Mouse (Mus musculus) brain, adult 2 months (tissue): ENCODE measurements around the gene Asic3.

ENCODE experiments used
- DNase-seq: peaks from one replicate; pipeline ENCODE4 v3.0.0; 2011; ENCODE audit warnings: low read depth, low spot score

Gene Asic3

DNA sequence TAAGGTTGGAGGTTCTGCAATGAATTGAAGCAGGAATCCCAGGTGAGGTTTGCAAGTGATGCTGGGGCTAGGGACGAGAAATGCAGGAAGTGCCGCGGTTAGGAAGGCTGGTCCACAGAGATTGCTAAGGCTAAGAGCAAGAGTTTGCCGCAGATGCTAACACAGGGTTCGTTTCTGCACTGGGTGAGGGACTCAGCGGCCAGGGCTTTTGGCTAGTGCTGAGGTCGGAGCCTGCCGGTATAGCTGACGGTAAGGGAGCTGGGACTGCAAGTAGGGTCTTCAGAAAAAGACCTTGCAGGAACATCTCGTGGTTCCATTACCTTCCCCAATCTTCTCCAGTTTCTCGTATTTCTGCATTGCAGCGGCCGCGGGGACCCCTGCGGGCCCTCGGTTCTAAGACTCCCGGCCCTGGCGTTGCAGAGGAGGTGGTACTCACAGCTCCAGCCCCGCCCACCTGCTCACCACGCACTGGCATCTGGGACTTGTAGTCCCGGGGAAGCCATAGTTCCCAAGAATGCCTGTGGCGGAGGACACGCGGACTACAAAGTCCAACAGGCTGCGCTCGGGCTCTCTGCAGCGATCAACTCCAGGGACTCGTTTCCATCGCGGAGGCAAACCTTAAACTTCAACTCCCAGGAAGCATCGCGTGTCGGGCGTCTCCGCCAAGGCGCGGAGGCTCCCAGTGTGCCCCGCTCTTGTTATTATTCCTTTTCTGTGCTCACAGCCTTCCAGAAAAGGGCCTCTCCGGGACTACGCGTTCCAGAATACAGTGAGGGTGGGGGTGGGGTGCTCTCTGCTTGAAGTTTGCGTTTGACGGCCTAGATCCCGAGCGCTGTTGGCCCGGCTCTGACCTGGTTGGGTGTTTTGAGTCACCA, 10.2 kb downstream of the Asic3 start, which contains the start of the genes Cdk5 and Slc4a2:
TSS of gene Cdk5 (minus strand) at position 402 of the 875 bp plus-strand sequence.
TSS of gene Slc4a2 (plus strand) at position 709 of the 875 bp plus-strand sequence.
- peak; percentile 100 for DNase-seq

DNA sequence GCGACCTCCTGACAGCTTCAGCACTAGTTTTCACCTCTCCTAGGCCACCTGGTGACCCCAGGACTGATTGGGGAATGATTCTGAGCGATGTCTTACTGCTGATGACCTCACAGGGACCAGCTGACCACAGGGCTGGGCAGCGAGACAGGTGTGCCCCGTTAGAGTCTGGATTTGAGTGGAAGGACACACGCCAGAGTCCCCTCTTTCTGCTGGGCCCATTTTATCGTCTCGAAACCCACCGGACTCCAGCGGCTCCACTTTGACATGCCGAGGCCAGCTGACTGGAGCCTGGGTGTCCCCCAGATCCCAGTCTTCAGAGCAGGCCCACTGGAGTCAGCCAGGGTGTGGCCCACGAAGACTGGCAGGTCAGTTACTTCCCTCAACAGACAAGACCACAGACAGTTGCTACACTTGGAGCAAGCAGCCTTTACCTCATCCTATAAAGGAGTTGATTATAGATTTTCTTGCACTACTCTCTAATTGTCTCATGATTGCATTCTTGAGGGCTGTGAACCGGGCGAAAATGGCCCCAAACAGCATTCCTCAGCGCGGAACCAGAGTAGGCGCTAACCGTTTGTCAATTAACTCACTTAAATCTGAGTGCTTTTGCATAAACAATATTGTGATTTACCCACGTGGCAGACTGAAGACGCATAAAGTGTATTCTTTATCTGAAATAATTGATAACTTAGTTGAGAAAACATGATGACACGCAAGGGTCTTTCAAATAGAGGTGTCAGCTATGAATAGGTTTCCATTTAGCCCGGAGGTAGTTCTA, 11.0 kb downstream of the Asic3 start:
- DNase-seq, result no peak

DNA sequence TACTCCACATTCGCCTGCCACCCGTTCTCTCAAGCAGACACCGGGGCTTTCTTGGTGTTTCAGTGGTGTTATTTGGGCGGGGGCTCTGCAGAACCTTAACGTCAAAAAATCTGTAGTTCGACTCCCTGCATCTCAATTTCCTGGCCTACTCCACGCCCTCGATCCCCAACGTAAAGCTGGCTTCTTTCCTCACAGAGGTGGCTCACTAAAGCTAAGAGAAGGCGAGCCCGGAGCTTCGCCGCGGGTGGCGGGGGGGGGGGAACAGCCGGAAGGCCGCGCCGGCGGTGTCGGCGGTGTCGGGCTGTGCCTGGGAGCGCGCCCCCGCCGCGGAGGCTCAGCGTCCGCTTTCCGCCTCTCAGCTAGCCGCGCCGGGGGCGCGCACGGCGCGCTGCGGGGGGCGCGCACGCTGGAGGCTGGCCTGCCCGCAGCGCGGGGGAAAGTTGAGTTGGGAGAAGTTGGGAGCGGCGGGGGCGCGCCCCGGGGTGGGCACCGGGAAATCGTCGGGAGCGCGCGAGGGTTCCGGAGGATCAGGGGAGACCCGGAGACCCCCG, 11.7 kb downstream of the Asic3 start:
- DNase-seq, result peak; percentile 92

DNA sequence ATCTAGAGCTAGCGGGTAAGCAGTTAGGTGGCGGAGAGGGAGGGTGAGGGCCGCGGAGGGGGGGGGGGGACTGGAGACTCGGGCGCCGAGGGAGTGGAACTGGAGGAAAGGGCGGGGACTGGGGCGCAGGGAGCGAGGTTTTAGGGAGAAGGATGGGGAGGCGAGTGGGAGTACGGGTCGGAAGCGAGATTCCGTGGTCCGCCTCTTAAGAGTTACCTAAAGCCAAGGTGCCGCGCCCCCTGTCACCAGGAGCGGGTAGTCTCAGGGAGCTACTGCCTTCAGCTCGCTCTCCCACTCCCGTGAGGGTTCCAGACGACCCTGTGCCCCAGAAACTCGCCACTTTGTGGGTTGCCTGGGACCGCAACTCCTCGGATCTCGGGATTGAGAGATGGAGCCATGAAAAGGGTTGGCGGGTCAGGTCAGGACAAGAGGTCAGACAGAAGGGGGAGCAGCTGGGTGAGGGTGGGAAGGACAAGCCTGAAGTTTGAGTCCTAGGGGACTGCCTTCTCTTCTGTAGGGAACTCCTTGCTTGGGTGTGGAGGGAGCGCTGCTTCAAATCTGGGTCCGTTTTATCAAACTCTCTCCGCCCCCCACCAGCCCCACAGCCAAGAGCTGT, 12.3 kb downstream of the Asic3 start:
- no peak for DNase-seq

DNA sequence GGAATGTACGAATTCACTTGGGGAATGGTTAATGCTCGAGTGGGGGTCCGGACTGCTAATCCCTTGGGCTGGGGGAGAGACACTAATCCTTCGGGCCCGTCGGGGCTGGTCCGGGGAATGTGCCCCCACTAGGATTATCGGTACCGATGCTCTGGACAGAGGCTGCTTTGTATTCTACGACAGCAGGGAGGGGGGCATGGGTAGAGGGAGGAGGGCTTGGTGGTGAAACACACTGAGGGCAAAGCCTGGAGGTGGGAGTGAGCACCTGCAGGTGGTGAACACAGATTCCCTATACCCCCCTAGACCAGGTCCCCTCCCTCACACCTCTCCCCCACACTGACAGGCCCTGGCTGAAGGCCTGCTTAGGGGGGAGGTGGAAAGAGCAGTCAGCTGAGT, 12.8 kb downstream of the Asic3 start:
- no peak for DNase-seq

DNA sequence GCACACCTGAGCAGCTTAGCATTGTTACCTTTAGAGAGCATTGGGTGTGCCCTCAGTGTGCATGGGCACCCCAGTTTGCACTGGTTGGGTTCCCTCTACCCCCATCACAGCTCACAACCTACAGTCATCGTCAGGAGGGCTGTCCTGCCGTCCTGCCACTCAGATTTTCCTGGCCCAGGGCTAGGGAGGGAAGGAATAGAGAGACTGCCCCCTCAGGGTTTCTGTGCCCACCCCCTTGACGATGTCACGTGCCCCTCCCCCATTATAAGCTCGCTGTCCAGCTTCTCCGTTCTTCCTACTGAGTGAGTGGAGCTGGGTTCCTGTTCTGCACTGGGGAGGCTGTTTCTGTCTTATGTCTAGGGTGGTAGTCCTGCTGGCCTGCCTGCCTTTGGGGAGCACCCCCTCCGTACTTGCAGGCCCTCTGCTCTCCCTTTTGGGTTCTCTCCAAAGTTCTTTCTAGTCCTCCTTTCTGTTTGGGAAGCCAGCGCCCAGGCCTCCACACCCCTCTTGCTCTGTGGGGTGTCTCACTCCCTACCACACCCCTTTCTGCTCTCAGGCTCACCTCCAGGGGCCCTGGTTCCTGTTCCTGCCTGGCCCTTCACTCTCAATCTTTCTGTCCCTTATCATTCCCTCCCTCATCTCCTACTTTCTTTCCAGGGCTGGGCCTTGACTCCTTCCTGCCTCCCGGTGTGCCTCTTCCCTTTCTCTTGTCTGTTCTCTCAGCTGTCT, 13.5 kb downstream of the Asic3 start:
- no peak for DNase-seq

DNA sequence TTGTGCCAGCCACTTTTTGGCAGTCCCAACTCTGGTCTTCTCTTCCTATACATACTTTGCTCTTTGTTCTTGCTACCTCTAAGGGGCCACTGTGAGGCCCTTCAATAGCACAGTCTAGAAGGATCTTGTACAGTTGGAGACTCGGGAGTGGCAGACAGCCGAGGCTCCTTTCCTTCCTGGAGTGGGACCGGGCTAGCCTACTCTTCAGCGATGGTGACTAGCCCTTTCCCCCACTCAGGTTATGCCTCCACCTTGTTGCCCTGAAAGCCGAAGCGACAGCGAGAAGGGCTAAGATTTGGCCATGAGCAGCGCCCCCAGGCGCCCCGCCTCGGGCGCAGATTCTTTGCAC, 14.1 kb downstream of the Asic3 start:
- DNase-seq, result no peak

DNA sequence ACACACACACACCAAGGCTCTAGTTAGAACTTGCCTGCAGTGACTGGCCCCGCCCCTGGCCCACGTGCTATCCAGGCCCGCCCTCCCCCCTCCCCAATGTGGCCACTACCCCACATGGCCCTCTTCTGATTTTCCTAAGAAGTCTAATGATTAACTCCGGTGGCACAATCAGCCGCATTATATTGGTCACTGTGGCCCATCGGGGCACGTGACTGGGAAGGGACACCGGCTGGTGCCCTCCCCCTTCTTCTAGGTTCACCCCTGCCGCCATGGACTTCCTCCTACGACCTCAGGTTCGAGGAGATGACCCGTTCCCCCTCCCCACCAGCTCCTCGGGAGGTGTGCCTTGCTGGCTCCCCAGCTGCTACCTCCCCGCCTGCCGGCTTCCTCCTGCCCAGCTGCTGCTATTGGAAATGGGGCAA, 14.8 kb downstream of the Asic3 start:
- no peak for DNase-seq

DNA sequence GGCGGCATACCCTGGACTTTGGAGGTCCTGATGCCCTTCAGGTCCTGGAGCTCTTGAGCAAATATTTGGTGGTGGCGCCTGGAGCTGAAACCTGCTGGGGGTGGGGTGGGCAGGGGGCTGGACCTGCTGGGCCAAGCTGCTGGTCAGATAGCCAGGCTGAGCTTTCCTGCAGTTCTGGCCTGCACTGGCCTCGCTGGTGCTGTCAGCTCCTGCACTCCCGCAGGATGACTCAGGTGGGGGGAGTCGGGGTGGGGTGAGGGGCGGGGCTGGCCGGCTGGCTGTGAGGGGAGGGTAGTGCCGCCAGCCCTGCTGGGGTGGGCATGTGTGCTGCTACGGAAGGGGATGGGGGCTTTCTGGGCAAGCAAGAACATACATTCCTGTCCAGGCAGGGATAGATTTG, 15.4 kb downstream of the Asic3 start:
- no peak for DNase-seq

DNA sequence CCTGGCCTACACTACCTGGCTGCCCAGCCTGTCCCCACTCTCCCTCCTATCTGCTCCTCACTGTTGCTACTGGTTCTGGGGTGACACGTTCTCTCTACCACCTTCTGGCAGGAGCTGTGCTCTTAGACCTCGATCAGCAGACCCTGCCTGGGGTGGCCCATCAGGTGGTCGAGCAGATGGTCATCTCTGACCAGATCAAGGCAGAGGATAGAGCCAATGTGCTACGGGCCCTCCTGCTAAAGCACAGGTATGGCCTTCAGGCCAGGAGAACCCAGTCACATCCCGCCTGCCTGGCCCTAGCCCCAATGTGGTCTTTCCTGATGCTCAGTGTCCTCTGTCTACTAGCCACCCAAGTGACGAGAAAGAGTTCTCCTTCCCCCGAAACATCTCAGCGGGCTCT, 20.8 kb downstream of the Asic3 start:
- DNase-seq, result no peak

DNA sequence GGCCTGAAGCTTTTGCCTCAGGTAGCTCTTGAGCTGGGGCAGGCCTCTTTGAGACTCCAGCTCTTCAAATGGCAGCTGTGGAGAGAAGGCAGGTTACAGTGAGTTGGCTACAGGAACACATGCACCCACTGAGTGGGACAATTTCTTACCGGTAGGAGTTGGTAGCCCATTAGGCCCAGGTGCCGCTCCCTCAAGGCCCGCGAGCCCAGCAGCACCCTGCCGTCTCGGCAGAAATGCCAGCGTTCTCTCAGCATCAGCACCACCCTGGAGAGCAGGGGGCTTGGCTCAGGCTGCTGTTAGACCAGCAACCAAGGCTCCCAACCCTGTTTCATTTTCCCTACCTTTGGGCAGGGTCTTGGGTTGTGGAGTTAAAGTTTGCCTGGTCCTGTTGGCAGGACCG, 28.0 kb downstream of the Asic3 start:
- no peak for DNase-seq

DNA sequence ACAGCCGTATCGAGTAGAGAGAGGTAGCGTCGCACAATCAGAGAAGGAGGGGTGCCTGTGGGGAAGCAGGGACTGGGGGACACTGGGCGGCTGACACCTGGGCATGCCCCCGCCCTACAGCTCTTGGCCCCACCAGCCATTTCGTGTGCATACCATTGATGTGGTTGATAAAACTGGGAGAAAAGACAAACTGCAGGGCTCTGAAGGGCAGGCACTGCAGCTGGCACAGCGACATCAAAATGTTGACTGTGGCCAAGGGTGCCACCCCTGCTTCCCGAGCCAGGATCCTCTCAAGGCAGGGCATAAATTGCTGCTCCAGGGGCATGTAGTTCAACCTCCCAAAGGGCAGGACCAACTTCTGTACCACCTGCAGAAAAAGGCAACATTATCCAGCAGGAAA, 28.8 kb downstream of the Asic3 start:
- no peak for DNase-seq

DNA sequence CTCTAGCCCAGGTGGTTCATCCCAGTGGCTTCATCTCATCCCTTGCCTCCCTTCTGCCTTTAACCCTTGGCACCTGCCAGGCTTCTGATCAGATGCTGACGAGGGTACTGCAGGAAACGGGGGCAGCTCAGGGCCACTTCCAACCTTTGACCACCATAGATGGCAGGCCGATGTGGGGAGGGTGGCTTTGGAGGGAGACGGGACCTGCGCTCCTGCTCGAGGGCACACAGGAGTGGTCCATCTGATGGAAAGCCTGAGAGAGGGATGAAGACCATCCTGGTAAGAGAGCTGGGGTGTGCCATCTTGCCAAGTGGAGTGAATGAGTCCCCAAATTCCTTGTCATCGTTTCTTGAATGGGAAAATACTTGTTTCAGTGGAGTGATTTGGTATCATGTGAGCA, 30.0 kb downstream of the Asic3 start:
- DNase-seq, result no peak

DNA sequence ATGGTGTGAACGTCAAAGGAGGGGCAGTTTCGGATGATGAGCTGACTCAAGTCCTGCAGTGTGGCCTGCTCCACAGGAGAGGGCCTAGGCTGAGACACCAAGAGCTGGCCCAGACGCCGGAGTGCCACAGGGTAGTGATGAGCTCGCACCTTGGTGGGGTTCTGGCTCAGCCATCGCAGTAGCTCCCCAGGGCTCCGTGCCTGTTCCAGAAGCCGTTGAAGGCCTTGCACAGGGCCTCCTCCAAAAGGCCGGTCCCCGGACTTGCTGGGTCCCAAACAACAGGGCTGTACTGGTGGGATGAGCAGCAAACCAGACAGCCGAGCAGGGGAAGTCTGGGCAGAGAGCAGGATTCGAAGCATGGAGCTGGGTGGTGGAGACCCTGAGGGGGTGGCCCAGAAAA, 30.7 kb downstream of the Asic3 start:
- no peak for DNase-seq

DNA sequence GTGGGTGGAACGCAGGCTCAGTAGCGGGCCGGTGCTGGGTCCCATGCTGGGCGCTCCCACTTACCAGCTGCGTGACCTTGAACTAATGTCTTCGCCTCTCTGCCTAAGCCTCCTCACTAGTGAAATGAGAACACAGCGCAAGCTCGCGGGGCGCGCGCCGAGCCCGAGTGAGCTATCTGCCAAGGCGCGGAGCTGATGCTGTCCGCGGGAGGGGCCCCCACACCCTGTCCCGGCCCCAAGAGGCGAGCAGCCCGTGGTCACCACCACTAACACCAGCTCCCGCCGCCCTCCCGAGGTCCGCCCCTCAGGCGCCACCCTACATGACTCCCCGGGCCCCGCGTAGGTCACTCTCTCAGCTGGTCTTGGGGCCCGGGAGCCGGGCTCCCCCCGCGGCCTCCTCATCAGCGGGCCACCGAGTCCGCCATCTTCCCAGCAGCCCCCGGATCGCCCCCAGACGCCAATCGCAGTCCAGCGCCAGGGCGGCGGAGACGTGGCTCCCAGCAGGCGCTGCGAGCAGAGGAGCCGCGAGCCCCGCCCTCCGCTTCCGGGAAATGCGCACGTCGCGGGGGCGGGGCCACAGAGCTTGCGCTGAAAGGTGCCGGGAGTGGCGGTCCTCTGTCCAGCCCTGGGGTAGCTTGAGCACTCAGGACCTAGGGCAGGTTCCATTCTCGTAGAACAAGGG, 31.7 kb downstream of the Asic3 start, which contains the start of gene Fastk:
TSS of gene Fastk (minus strand) at position 542 of the 682 bp plus-strand sequence.
- peak; percentile 98 for DNase-seq

DNA sequence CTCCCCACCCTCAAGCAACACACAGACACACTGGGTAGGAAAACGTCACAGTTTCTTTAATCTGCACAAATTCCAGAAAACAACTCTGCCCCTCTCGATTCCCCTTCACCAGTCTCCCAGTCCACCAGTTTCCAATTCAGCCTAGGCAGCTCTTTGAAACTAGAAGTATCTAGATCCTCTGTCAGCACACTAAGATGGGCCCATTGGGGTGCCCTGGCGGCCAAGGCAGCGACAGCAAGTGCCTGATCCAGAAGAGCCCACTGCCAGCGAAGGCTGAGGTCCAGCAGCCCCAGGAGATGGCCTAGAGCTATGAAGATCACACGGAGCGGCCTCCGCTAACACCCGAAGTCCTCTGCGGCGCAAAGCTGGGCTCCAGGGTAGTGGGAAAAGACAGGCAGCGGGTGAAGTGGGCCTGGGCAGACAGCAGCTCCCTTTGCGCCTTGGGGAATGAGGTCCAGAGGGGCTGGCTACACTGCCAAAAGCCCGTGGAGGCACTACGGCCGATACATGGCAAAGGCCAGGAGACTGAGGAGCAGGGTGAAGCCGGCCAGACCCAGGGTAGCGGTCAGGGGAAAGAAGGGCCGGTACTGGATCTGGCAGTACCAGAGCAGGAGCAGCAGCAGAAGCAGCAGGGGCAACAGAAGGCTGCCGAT, 32.4 kb downstream of the Asic3 start:
- DNase-seq, result no peak

DNA sequence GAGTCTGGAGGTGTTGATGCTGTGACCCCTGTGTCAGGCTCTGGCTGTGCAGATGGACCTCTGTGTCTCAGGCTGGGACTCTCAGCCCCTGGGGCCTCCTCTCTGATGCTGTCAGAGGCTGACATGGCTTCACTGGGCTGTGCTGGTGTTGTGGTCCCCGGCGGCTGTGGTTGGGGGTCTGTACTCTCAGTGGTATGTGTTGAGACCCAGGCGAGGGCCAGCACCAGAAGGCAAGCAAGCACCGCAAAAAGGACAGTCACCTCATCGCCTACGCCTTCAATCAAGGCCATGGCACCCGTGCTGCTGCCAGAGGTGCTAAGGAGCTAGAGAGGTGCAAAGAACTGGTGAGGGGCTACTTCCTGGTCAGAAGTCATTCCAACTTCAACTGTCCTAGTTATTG, 33.4 kb downstream of the Asic3 start:
- no peak for DNase-seq

DNA sequence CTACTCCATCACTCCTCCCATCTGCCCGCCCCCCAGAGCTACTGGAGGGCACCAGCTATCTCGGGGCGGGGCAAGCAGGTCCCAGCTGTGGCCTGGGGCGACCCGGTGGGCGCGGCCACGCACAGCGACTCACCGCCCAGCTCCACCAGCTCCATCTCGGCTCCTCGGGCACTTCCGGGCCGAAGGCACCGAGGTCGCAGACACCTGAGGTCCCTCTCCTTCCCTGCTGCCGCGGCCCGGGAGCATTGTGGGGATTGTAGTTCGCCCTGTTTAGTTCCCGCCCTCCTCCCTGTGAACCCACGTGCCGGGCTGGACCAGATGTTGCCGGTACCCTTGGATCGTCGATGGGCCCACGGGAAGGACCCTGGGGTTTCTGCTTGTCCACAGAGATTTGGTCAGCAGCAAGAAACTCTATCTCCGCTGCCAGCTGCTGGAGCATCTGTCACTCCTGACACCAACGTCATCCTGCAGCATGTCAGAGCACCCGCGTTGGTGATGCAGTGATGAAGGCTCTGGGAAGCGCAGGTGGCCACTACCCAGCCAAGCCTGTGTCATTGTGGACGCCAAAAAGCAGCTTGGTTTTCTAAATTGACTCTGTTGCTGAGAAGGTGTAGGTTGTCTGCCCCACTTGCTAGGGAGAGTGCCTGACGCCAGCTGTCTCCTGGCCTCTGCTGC, 34.6 kb downstream of the Asic3 start, which contains the start of gene Tmub1:
TSS of gene Tmub1 (minus strand) at position 231 of the 675 bp plus-strand sequence.
- DNase-seq, result peak; percentile 92

DNA sequence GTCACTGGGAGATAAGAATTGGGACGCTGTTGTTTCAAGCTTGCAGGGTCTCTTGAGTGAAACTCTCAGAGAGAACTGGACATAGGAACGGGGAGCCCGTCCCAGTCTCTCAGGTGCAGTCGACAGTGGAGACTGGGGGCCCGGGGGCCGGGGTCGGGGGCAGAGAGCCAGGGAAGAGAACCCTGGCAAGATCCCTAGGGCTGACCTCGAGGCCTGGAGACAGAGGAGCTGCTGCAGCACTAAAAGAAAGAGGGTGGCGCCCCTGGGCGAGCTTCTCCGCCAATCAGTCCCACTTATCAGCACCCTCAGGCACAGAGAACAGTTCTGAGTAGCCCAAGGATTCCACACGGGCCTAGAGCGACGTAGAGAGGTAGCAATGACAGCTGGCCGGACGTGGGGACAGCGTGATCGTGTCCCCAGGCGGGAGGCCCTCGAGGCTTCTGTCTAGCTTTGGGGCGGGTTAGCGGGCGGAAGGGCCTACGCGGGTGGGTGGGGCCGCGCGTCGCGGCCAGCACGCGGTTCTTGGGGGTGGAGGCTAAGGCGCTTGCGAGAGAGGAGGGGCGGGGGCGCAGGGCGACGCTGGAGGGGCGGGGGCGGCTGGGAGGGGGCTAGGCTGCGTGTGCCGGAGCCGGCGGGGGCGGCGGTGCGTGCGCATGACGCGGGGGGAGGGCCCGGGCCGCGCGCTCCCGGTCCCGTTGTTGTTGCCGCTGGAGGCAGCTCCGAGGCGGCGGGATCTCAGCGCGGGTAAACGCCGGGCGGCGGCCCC, 38.3 kb downstream of the Asic3 start:
- peak; percentile 96 for DNase-seq
